Mouse (Mus musculus) megakaryocyte-erythroid progenitor cell, adult 5 weeks (primary cell): ENCODE measurements around the gene Gm10188. TPM values are rescaled to one million over a fixed set of nuclear protein-coding genes. Genes with fewer than 3 reads are reported as not detected.

Experiments used
- polyA plus RNA-seq: library from polyadenylated mRNA; stranded (reverse); fragments of >175 nt; gene quantifications from 2 replicates; pipeline ENCODE4 v1.2.3, GENCODE M21; 2012

Gene Gm10188
- not detected in 2 replicates for polyA plus RNA-seq

GRCm38 (mm10) chr1:132229667-132230066 lies at the start of gene Gm10188:
Gene Gm10188 (minus strand): TSS chr1:132229767.

GRCm38 (mm10) chr1:132191093-132191785 lies 38.3 kb downstream of the Gm10188 start, which contains the start of the genes Lemd1 and AC124108.1:
Gene Lemd1 (plus strand): TSS chr1:132191431.
Gene AC124108.1 (plus strand): TSS chr1:132191457.

Other genes with a start within 250 kb of the Gm10188 start
- gene Elk4, start 222.2 kb downstream of the Gm10188 start, polyA plus RNA-seq = 4.6 and 6.4 TPM in 2 replicates
- gene Mfsd4a, start 161.7 kb downstream of the Gm10188 start, polyA plus RNA-seq = 0.19 and 0.30 TPM in 2 replicates
- gene Cdk18, start 90.1 kb downstream of the Gm10188 start, polyA plus RNA-seq = 13.6 and 16.5 TPM in 2 replicates
- gene Lemd1, start 38.3 kb downstream of the Gm10188 start, polyA plus RNA-seq = not detected in 2 replicates
- not detected in 2 replicates for gene AC124108.1, start 38.3 kb downstream of the Gm10188 start, polyA plus RNA-seq
- gene Klhdc8a, start 68.9 kb upstream of the Gm10188 start, polyA plus RNA-seq = 0.03 TPM in 2 replicates
- 25.6 and 28.1 TPM in 2 replicates for gene Nuak2, start 86.4 kb upstream of the Gm10188 start, polyA plus RNA-seq
- gene Tmcc2, start 161.5 kb upstream of the Gm10188 start, polyA plus RNA-seq = 15.7 and 18.3 TPM in 2 replicates
- 2.4 and 3.0 TPM in 2 replicates for gene Dstyk, start 187.8 kb upstream of the Gm10188 start, polyA plus RNA-seq
- 3.2 and 4.1 TPM in 2 replicates for gene Rbbp5, start 247.6 kb upstream of the Gm10188 start, polyA plus RNA-seq